Mouse (Mus musculus) brain, embryonic 14.5 days (tissue): ENCODE measurements at regions not wholly inside any gene's neighbourhood (a gene's known extent, or its start where the extent isn't known, plus 50 kb on each side); places are given as distances from the start of the nearest gene placed in this dataset.

Source experiments
- CTCF ChIP-seq: fragments of 200-500 bp; IDR thresholded peaks from 2 replicates; pipeline ENCODE4 v1.5.1; 2012; ENCODE audit warnings: inconsistent platforms, mild to moderate bottlenecking, moderate library complexity, borderline replicate concordance; ENCODE audit not compliant: insufficient read depth, insufficient read length; ENCODE audit errors: extremely low read depth
- POLR2A ChIP-seq: fragments of 200-500 bp; IDR thresholded peaks from 2 replicates; pipeline ENCODE4 v1.6.1; 2012; ENCODE audit warnings: mild to moderate bottlenecking, inconsistent platforms, borderline replicate concordance; ENCODE audit not compliant: poor library complexity, insufficient read depth, insufficient read length, severe bottlenecking; ENCODE audit errors: extremely low read depth

- TF ChIP-seq POLR2A, result no peak
- no peak for TF ChIP-seq CTCF
These were observed 149.3 kb upstream of the Tbc1d2b start for GRCm38 (mm10) chr9:90419762-90420541.
